In the genomic region with DNA sequence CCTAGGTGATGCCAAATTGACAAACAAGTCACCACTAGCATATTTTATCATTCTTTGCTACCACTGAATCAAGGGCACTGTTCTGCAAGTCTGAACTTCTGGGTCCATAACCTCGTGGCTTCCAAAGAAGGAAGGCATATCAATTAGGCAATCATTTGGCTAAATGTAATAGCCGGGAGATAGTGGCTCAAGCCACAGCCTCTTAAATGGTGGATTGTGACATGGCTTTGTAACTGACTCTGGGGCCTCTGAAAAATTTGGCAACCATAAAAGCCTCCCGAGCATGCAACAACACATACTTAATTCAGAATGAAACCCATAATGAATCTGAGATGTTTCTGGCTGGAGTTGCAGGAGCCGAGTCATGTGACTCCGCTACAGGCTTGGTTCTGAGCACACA, we compare ENCODE assay signal across 19 mouse cellular contexts.
"Had no signal": no experiment of that assay in that cellular context is flagged by ENCODE, and none has a peak within 500 bp of the region (broad histone marks: within the 10 kb centered on the region; RNA-seq: fewer than 3 reads in every experiment).

No protein-coding gene starts in this region.

- H3K36me3 ChIP-seq: midbrain, embryonic 10.5 days; midbrain, embryonic 12.5 days; neural tube, embryonic 13.5 days; neural tube, embryonic 15.5 days; stomach, embryonic 15.5 days had no signal

- H3K27me3 ChIP-seq: neural tube, embryonic 13.5 days; neural tube, embryonic 15.5 days; stomach, embryonic 15.5 days had no signal

- H3K4me3 ChIP-seq: midbrain, embryonic 10.5 days; midbrain, embryonic 12.5 days; myocyte; neural tube, embryonic 13.5 days; neural tube, embryonic 15.5 days; stomach, embryonic 15.5 days had no signal

- H3K9me3 ChIP-seq: neural tube, embryonic 15.5 days; stomach, embryonic 15.5 days had no signal

- H3K4me1 ChIP-seq: midbrain, embryonic 12.5 days; neural tube, embryonic 15.5 days; stomach, embryonic 15.5 days had no signal

- H3K9ac ChIP-seq: lung, embryonic 14.5 days; midbrain, embryonic 12.5 days; neural tube, embryonic 13.5 days; neural tube, embryonic 15.5 days; stomach, embryonic 15.5 days had no signal

- ATAC-seq: midbrain, embryonic 16.5 days had no signal

- H3K27ac ChIP-seq: midbrain, embryonic 10.5 days; midbrain, embryonic 12.5 days; neural tube, embryonic 13.5 days; neural tube, embryonic 15.5 days; stomach, embryonic 15.5 days had no signal

- H3K4me2 ChIP-seq: lung, embryonic 14.5 days; midbrain, embryonic 12.5 days; neural tube, embryonic 13.5 days; neural tube, embryonic 15.5 days; stomach, embryonic 15.5 days had no signal

- DNase-seq: lung, adult 18-20 months; lung, embryonic 14.5 days; lung, postnatal 10 days; lung, postnatal 4 days; midbrain, embryonic 14.5 days; retina, postnatal 1 day; right cerebral cortex, adult 18-20 months; right cerebral cortex, postnatal 25 days; right cerebral cortex, postnatal 4 days; thymus, adult 18-20 months; thymus, postnatal 14 days; thymus, postnatal 36 days had no signal
